Mouse (Mus musculus) liver, adult 2 months (tissue): Measurements from ENCODE around the gene Dpep3. TPM values are rescaled to one million over a fixed set of nuclear protein-coding genes. Genes with fewer than 3 reads are reported as not detected.

Source experiments
- DNase-seq: peaks from one replicate; pipeline ENCODE4 v3.0.0-alpha.2; 2011; ENCODE audit warnings: low read depth, low spot score; ENCODE audit errors: extremely low read depth
- H3K27ac ChIP-seq: fragments of 200-500 bp; replicated peaks from 2 replicates; pipeline ENCODE4 v1.5.1; 2012; ENCODE audit warnings: low read depth, mild to moderate bottlenecking, control low read depth, inconsistent platforms, low read length; ENCODE audit not compliant: insufficient read depth
- H3K27me3 ChIP-seq: fragments of 200-500 bp; 2 replicates; pipeline ENCODE4 v1.6.1; 2012; ENCODE audit warnings: mild to moderate bottlenecking, moderate library complexity, low read length, inconsistent platforms; ENCODE audit not compliant: control insufficient read depth, insufficient read depth
- H3K36me3 ChIP-seq: fragments of 200-500 bp; 2 replicates; pipeline ENCODE4 v1.6.1; 2012; ENCODE audit warnings: low read length, inconsistent platforms; ENCODE audit not compliant: control insufficient read depth, insufficient read depth
- H3K4me1 ChIP-seq: fragments of 200-500 bp; 2 replicates; pipeline ENCODE4 v1.6.1; 2011; ENCODE audit warnings: low read length; ENCODE audit not compliant: control insufficient read depth, insufficient read depth
- H3K4me3 ChIP-seq: fragments of 200-500 bp; 2 replicates; pipeline ENCODE4 v1.5.1; 2011; ENCODE audit warnings: low read depth, mild to moderate bottlenecking, control low read depth, low read length, moderate library complexity; ENCODE audit not compliant: insufficient read depth
- H3K79me2 ChIP-seq: fragments of 200-500 bp; 2 replicates; pipeline ENCODE4 v1.6.1; 2012; ENCODE audit warnings: inconsistent platforms, mild to moderate bottlenecking, low read length, moderate library complexity; ENCODE audit not compliant: control insufficient read depth, insufficient read depth
- H3K9ac ChIP-seq: fragments of 200-500 bp; 2 replicates; pipeline ENCODE4 v1.6.1; 2012; ENCODE audit warnings: low read depth, mild to moderate bottlenecking, control low read depth, inconsistent platforms, low read length
- CTCF ChIP-seq: fragments of 200-500 bp; IDR thresholded peaks from 2 replicates; pipeline ENCODE4 v1.5.1; 2011; ENCODE audit warnings: low read depth, low read length, control low read depth
- POLR2A ChIP-seq: fragments of 200-500 bp; IDR thresholded peaks from 2 replicates; pipeline ENCODE4 v1.6.1; 2011; ENCODE audit warnings: low read length, control low read depth; ENCODE audit not compliant: insufficient read depth; ENCODE audit errors: extremely low read depth
- WGBS: fragments of 180-500 bp; shearing (Covaris S2); methylation state at CpG from one replicate; pipeline ENCODE4 v1.1.7; 2018; 5-methylcytosine and 5-hydroxymethylcytosine counted together
- polyA plus RNA-seq: library from polyadenylated mRNA; depleted of rRNA; stranded (reverse); fragments of >200 nt; gene quantifications from 2 replicates; pipeline ENCODE4 v1.2.3, GENCODE M21; 2012
- total RNA-seq: library from RNA; depleted of rRNA; stranded (reverse); fragments of >200 nt; gene quantifications from 2 replicates; pipeline ENCODE4 v1.2.3, GENCODE M21; 2014

Dpep3 gene
- total and polyA plus RNA-seq, 2 experiments = not detected

DNA sequence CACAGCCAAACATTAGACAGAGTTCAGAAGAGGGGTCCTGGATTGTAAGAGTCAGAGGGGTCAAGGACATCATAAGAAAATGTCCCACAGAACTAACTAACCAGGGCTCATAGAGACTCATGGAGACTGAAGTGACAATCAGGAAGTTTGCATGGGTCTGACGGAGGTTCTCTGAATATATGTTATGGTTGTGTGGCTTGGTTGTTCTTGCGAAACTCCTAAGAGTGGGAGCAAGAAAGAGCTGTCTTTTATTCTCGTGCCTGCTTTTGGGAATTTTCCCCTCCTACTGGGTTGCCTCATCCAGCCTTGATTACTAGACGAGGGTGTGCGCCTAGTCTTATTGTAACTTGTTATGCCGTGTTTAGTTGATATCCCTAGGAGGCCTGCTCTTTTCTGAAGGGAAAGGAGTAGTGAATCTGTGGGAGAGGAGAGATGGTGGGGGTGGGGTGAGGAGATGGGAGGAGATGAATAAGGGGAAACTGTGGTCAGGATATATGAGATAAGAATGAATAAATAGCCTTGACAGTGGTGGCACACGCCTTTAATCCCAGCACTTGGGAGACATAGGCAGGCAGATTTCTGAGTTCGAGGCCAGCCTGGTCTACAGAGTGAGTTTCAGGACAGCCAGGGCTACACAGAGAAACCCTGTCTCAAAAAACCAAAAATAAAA is 25.4 kb upstream of the Dpep3 start:
- H3K4me1 ChIP-seq = peaks cover 2% of the 10 kb centered on the region; the same call in 1 of the 2 replicates
- no peak overlapping the region for H3K4me3 ChIP-seq
- no peaks in the 10 kb centered on the region for H3K27me3 ChIP-seq
- WGBS = 83% methylated on average over 8 of the region's 8 CpGs
- H3K36me3 ChIP-seq = no peaks in the 10 kb centered on the region
- H3K79me2 ChIP-seq = no peaks in the 10 kb centered on the region
- no peak overlapping the region for H3K27ac ChIP-seq
- TF ChIP-seq POLR2A = no peak
- no peak for TF ChIP-seq CTCF
- DNase-seq = no peak
- H3K9ac ChIP-seq = no peak overlapping the region

DNA sequence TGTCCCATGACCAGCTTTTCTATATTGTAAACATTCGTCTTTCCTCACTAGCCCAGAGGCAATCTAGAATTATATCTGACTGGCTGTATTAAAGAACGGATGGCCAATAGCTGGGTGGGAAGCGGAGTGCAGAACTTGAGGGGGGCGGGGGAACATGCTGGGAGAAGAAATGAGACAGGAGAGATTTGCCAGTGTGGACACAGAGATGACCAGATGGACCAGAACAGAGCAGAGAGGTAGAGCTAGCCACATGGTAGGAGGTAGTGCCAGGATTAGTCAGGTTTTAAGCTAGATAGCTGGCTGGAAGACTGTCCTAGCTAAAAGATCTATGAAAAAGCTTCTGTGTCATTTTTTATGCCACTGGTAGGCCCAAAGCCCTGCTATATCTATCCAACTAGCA is 22.7 kb upstream of the Dpep3 start:
- Histone ChIP-seq H3K4me3 (no peak overlapping the region), H3K4me1 (peaks cover 10% of the 10 kb centered on the region), H3K9ac (no peak overlapping the region), H3K79me2 (no peaks in the 10 kb centered on the region), H3K27ac (no peak overlapping the region), H3K36me3 (no peaks in the 10 kb centered on the region), H3K27me3 (no peaks in the 10 kb centered on the region)
- no peak for DNase-seq
- TF ChIP-seq CTCF (no peak), POLR2A (no peak)
- 91% methylated on average over 4 of the region's 4 CpGs for WGBS

DNA sequence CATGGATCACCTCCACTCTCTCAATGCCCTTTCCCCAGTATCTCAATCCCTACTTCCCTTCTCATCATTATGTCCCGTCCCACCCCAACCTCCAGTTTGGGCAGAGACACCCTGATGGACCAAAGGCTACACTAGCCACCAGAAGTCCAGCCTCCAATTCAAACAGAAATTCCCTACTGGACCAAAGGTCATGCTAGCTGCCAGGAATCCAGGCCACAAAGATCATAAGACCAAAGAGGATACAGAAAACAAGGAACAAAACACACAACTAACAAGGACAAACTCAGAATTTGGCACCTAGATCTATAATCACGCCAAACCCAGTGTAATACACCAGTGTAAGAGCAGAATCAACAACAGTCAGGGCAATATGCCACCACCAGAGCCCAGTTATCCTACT is 19.7 kb upstream of the Dpep3 start:
- Histone ChIP-seq H3K36me3 (no peaks in the 10 kb centered on the region), H3K4me3 (no peak overlapping the region), H3K27ac (peak overlapping the region; percentile 70), H3K9ac (no peak overlapping the region), H3K27me3 (no peaks in the 10 kb centered on the region), H3K4me1 (peaks cover 15% of the 10 kb centered on the region), H3K79me2 (no peaks in the 10 kb centered on the region)
- TF ChIP-seq CTCF (no peak), POLR2A (no peak)
- WGBS = 15% methylated on average over 2 of the region's 2 CpGs
- peak; percentile 100 for DNase-seq

DNA sequence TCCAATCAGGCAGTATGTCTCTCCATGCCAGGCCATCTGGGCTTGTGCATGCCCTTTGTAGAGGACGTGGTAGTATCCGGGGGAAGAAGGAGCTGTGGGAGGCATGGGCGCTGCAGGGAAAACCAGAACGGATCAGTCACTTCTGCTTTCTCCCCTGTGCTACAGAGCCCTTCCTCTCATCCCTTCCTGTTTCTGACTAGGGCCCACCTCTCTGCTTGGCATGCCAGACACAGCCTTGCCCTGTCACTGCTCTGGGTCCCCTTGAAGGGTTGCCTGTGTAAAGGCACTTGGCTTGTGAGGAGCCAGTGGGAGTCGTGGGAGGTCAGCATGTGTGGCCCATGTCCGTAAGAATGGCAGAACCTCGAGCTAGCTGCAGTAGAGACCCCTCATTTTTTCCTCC is 17.1 kb upstream of the Dpep3 start:
- Histone ChIP-seq H3K27ac (0 out of 2 replicates have a peak overlapping the region, but pooled peaks have one; percentile 8), H3K79me2 (no peaks in the 10 kb centered on the region), H3K36me3 (no peaks in the 10 kb centered on the region), H3K4me3 (no peak overlapping the region), H3K9ac (0 out of 2 replicates have a peak overlapping the region, but pooled peaks have one; percentile 4), H3K27me3 (no peaks in the 10 kb centered on the region), H3K4me1 (peaks cover 17% of the 10 kb centered on the region)
- 73% methylated on average over 6 of the region's 7 CpGs for WGBS
- TF ChIP-seq CTCF (no peak), POLR2A (no peak)
- DNase-seq = no peak

DNA sequence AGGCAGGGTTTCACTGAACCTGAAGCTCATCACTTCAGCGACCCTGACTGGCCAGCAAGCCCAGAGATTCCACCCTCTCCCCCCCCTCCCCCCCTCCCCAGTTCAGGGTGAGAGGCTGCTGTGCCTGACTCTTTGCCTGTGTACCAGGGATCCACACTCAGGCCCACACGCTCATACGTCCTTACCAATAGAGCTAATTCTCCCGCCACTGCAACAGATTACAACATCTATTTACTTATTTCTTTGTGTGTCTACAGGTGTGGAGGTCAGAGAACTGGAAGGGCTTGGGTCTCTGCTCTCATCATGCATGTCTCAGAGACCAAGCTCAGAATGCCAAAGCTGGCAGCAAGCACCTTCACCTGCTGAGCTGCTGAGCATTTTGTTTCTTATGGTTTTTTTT is 14.0 kb upstream of the Dpep3 start:
- no peaks in the 10 kb centered on the region for H3K27me3 ChIP-seq
- TF ChIP-seq CTCF = no peak
- TF ChIP-seq POLR2A = no peak
- no peak overlapping the region for H3K9ac ChIP-seq
- peak; percentile 96 for DNase-seq
- WGBS = 16% methylated on average over 4 of the region's 4 CpGs
- H3K4me3 ChIP-seq = no peak overlapping the region
- H3K27ac ChIP-seq = no peak overlapping the region
- peaks cover 18% of the 10 kb centered on the region for H3K4me1 ChIP-seq
- H3K36me3 ChIP-seq = no peaks in the 10 kb centered on the region
- H3K79me2 ChIP-seq = no peaks in the 10 kb centered on the region

DNA sequence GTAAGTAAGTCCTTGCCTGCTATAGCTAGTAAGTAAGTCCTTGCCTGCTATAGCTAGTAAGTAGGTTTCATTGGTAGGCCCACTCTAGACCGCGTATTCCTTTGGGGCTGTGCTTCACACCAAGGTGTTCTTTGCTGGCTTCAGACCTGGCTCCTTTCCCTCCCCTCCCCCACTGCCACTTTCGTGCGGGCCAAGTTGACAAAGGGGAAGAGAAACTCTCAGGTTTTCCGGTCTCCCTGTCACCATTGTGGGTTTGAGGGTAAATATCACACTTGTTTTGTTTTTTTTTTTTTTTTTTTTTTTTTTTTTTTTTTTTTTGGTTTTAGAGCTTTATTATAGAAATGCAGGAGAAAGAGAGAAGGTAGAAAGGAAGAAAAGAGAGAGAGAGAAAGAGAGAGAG is 13.3 kb upstream of the Dpep3 start:
- no peaks in the 10 kb centered on the region for H3K27me3 ChIP-seq
- DNase-seq = peak; percentile 45

More for the DNA sequence above, 13.3 kb upstream of the Dpep3 start:
- WGBS = 34% methylated on average over 5 of the region's 5 CpGs
- Histone ChIP-seq H3K4me1 (peaks cover 18% of the 10 kb centered on the region), H3K36me3 (no peaks in the 10 kb centered on the region), H3K4me3 (no peak overlapping the region), H3K79me2 (no peaks in the 10 kb centered on the region), H3K27ac (no peak overlapping the region), H3K9ac (no peak overlapping the region)
- TF ChIP-seq POLR2A (no peak), CTCF (no peak)
